Mouse (Mus musculus) midbrain, embryonic 13.5 days (tissue): ENCODE measurements around the gene Olfr1205. TPM values are rescaled to one million over a fixed set of nuclear protein-coding genes. Genes with fewer than 3 reads are reported as not detected.

Source experiments
- ATAC-seq: fragments of 200-750 bp; cut with Nextera tagmentation; 2 replicates; pipeline ENCODE4 v1.8.0; 2017; ENCODE audit warnings: mild to moderate bottlenecking, moderate TSS enrichment, moderate library complexity
- H3K27ac ChIP-seq: fragments of 300-500 bp; sonication (generic); 2 replicates; pipeline ENCODE4 v1.5.1; 2015; ENCODE audit warnings: inconsistent platforms, mild to moderate bottlenecking, moderate library complexity
- H3K27me3 ChIP-seq: fragments of 300-500 bp; sonication (generic); 2 replicates; pipeline ENCODE4 v1.6.1; 2015; ENCODE audit warnings: mild to moderate bottlenecking, inconsistent platforms
- H3K36me3 ChIP-seq: fragments of 300-500 bp; sonication (generic); 2 replicates; pipeline ENCODE4 v1.6.1; 2015; ENCODE audit warnings: mild to moderate bottlenecking, inconsistent platforms
- H3K4me1 ChIP-seq: fragments of 300-500 bp; sonication (generic); replicated peaks from 2 replicates; pipeline ENCODE4 v1.6.1; 2015; ENCODE audit warnings: inconsistent platforms
- H3K4me2 ChIP-seq: fragments of 300-500 bp; sonication (generic); replicated peaks from 2 replicates; pipeline ENCODE4 v1.6.1; 2015; ENCODE audit warnings: moderate library complexity, mild to moderate bottlenecking, inconsistent platforms
- H3K4me3 ChIP-seq: fragments of 300-500 bp; sonication (generic); replicated peaks from 2 replicates; pipeline ENCODE4 v1.5.1; 2015; ENCODE audit warnings: mild to moderate bottlenecking, inconsistent platforms
- H3K9ac ChIP-seq: fragments of 300-500 bp; sonication (generic); replicated peaks from 2 replicates; pipeline ENCODE4 v1.6.1; 2015; ENCODE audit warnings: mild to moderate bottlenecking, inconsistent platforms
- H3K9me3 ChIP-seq: fragments of 300-500 bp; sonication (generic); 2 replicates; pipeline ENCODE4 v1.6.1; 2016; ENCODE audit warnings: mild to moderate bottlenecking, inconsistent platforms
- WGBS: fragments of 180-500 bp; shearing (Covaris S2); methylation state at CpG from one replicate; pipeline ENCODE4 v1.1.7; 2015; 5-methylcytosine and 5-hydroxymethylcytosine counted together
- polyA plus RNA-seq: library from polyadenylated mRNA; unstranded; fragments of >200 nt; fragmentation: Nextera tagmentation; extraction: Ambion mirVana; gene quantifications from 2 replicates; pipeline ENCODE4 v1.2.1, GENCODE M21; 2015

Olfr1205 gene
- not detected in 2 replicates for polyA plus RNA-seq

- H3K27me3 ChIP-seq = no peaks in the 10 kb centered on the region
- 94% methylated on average over 2 of the region's 2 CpGs for WGBS
- no peak for ATAC-seq
Observed at GRCm38 (mm10) chr2:88829437-88829836, at the start of gene Olfr1205. Olfr1205 (plus strand) TSS chr2:88829737.

GRCm38 (mm10) chr2:88792736-88793135, 36.8 kb upstream of the Olfr1205 start, which contains the start of gene Olfr1201:
Olfr1201 (plus strand) TSS chr2:88793036.
- H3K9ac ChIP-seq = no peak within 1 kb of the TSS
- H3K9me3 ChIP-seq = no peaks in the 10 kb centered on the region
- H3K4me2 ChIP-seq = no peak within 1 kb of the TSS
- H3K27ac ChIP-seq = no peak within 1 kb of the TSS
- no peak for ATAC-seq
- H3K4me3 ChIP-seq = no peak within 1 kb of the TSS
- 83% methylated on average over 6 of the region's 6 CpGs for WGBS
- H3K4me1 ChIP-seq = no peaks in the 10 kb centered on the region
- H3K36me3 ChIP-seq = no peaks in the 10 kb centered on the region
- no peaks in the 10 kb centered on the region for H3K27me3 ChIP-seq

More at GRCm38 (mm10) chr2:88829437-88829836, at the start of gene Olfr1205:
- Histone ChIP-seq H3K4me1 (no peaks in the 10 kb centered on the region), H3K4me3 (no peak within 1 kb of the TSS), H3K36me3 (no peaks in the 10 kb centered on the region), H3K9ac (no peak within 1 kb of the TSS), H3K9me3 (no peaks in the 10 kb centered on the region), H3K4me2 (no peak within 1 kb of the TSS), H3K27ac (no peak within 1 kb of the TSS)

GRCm38 (mm10) chr2:88814196-88814595, 15.3 kb upstream of the Olfr1205 start, which contains the start of gene Olfr1202:
Olfr1202 (plus strand) TSS chr2:88814496.
- Histone ChIP-seq H3K9ac (no peak within 1 kb of the TSS), H3K36me3 (no peaks in the 10 kb centered on the region), H3K4me2 (no peak within 1 kb of the TSS), H3K27ac (no peak within 1 kb of the TSS), H3K4me3 (no peak within 1 kb of the TSS), H3K27me3 (no peaks in the 10 kb centered on the region), H3K4me1 (no peaks in the 10 kb centered on the region), H3K9me3 (no peaks in the 10 kb centered on the region)
- WGBS = 64% methylated on average over 1 of the region's 1 CpGs
- ATAC-seq = no peak

- H3K4me2 ChIP-seq = no peak overlapping the region
- no peak overlapping the region for H3K27ac ChIP-seq
- WGBS = 98% methylated on average over 2 of the region's 2 CpGs
- no peaks in the 10 kb centered on the region for H3K9me3 ChIP-seq
- H3K9ac ChIP-seq = no peak overlapping the region
- no peak for ATAC-seq
- no peaks in the 10 kb centered on the region for H3K27me3 ChIP-seq
- no peaks in the 10 kb centered on the region for H3K4me1 ChIP-seq
- H3K4me3 ChIP-seq = no peak overlapping the region
- no peaks in the 10 kb centered on the region for H3K36me3 ChIP-seq
Observed at GRCm38 (mm10) chr2:88838477-88838876, 8.9 kb downstream of the Olfr1205 start.

- no peak within 1 kb of the TSS for H3K4me2 ChIP-seq
Observed at GRCm38 (mm10) chr2:88848992-88849391, 19.5 kb downstream of the Olfr1205 start, which contains the start of gene Olfr1204. Olfr1204 (plus strand) TSS chr2:88849292.

GRCm38 (mm10) chr2:88862931-88863330, 33.4 kb downstream of the Olfr1205 start, which contains the start of gene Olfr1206:
Olfr1206 (plus strand) TSS chr2:88863231.
- no peak within 1 kb of the TSS for H3K4me3 ChIP-seq
- ATAC-seq = no peak

More at GRCm38 (mm10) chr2:88848992-88849391, 19.5 kb downstream of the Olfr1205 start, which contains the start of gene Olfr1204:
- no peaks in the 10 kb centered on the region for H3K9me3 ChIP-seq
- H3K4me1 ChIP-seq = no peaks in the 10 kb centered on the region
- no peak for ATAC-seq
- no peak within 1 kb of the TSS for H3K9ac ChIP-seq
- no peaks in the 10 kb centered on the region for H3K27me3 ChIP-seq
- no peak within 1 kb of the TSS for H3K27ac ChIP-seq
- WGBS = 88% methylated on average over 1 of the region's 1 CpGs
- H3K4me3 ChIP-seq = no peak within 1 kb of the TSS
- H3K36me3 ChIP-seq = no peaks in the 10 kb centered on the region

More at GRCm38 (mm10) chr2:88862931-88863330, 33.4 kb downstream of the Olfr1205 start, which contains the start of gene Olfr1206:
- no peaks in the 10 kb centered on the region for H3K4me1 ChIP-seq
- no peaks in the 10 kb centered on the region for H3K9me3 ChIP-seq
- H3K27ac ChIP-seq = no peak within 1 kb of the TSS
- no peak within 1 kb of the TSS for H3K9ac ChIP-seq
- H3K36me3 ChIP-seq = no peaks in the 10 kb centered on the region
- no peak within 1 kb of the TSS for H3K4me2 ChIP-seq
- H3K27me3 ChIP-seq = no peaks in the 10 kb centered on the region
- 87% methylated on average over 2 of the region's 2 CpGs for WGBS

Other genes starting within 250 kb of the Olfr1205 start
- not detected in 2 replicates for gene Olfr1189, start 243.3 kb upstream of the Olfr1205 start, polyA plus RNA-seq
- gene Olfr1191-ps1, start 189.2 kb upstream of the Olfr1205 start, polyA plus RNA-seq = not detected in 2 replicates
- gene Olfr1192-ps1, start 181.2 kb upstream of the Olfr1205 start, polyA plus RNA-seq = not detected in 2 replicates
- gene Olfr1193, start 154.1 kb upstream of the Olfr1205 start, polyA plus RNA-seq = not detected in 2 replicates
- gene Olfr1195, start 140.6 kb upstream of the Olfr1205 start, polyA plus RNA-seq = not detected in 2 replicates
- gene Olfr1196, start 125.1 kb upstream of the Olfr1205 start, polyA plus RNA-seq = 0.11 TPM in 1 of 2 replicates, not detected in the other
- not detected in 2 replicates for gene Olfr1197, start 97.4 kb upstream of the Olfr1205 start, polyA plus RNA-seq
- gene Olfr1198, start 78.4 kb upstream of the Olfr1205 start, polyA plus RNA-seq = not detected in 2 replicates
- gene Olfr1199, start 69.3 kb upstream of the Olfr1205 start, polyA plus RNA-seq = not detected in 2 replicates
- gene Olfr1200, start 59.2 kb upstream of the Olfr1205 start, polyA plus RNA-seq = not detected in 2 replicates
- not detected in 2 replicates for gene Olfr1201, start 36.7 kb upstream of the Olfr1205 start, polyA plus RNA-seq
- gene Olfr1202, start 15.2 kb upstream of the Olfr1205 start, polyA plus RNA-seq = not detected in 2 replicates
- gene Olfr1204, start 19.6 kb downstream of the Olfr1205 start, polyA plus RNA-seq = not detected in 2 replicates
- not detected in 2 replicates for gene Olfr1206, start 33.5 kb downstream of the Olfr1205 start, polyA plus RNA-seq
- gene Olfr1208, start 72.6 kb downstream of the Olfr1205 start, polyA plus RNA-seq = not detected in 2 replicates
- gene Olfr1209, start 85.4 kb downstream of the Olfr1205 start, polyA plus RNA-seq = not detected in 2 replicates
- not detected in 2 replicates for gene Olfr1211, start 108.4 kb downstream of the Olfr1205 start, polyA plus RNA-seq
- not detected in 2 replicates for gene Olfr1212, start 124.2 kb downstream of the Olfr1205 start, polyA plus RNA-seq
- not detected in 2 replicates for gene Gm13762, start 150.5 kb downstream of the Olfr1205 start, polyA plus RNA-seq
- not detected in 2 replicates for gene Olfr1214, start 162.9 kb downstream of the Olfr1205 start, polyA plus RNA-seq
- not detected in 2 replicates for gene Olfr1215, start 177.2 kb downstream of the Olfr1205 start, polyA plus RNA-seq
- gene Olfr1216, start 188.6 kb downstream of the Olfr1205 start, polyA plus RNA-seq = not detected in 2 replicates
- gene Olfr1217, start 202.3 kb downstream of the Olfr1205 start, polyA plus RNA-seq = not detected in 2 replicates
- not detected in 2 replicates for gene Olfr1218, start 231.4 kb downstream of the Olfr1205 start, polyA plus RNA-seq